Mouse (Mus musculus) neural tube, embryonic 14.5 days (tissue): ENCODE results near the gene Htra3. TPM values are rescaled to one million over a fixed set of nuclear protein-coding genes. Genes with fewer than 3 reads are reported as not detected.

ENCODE experiments used
- ATAC-seq: fragments of 200-750 bp; cut with Nextera tagmentation; 2 replicates; pipeline ENCODE4 v1.8.0; 2017; ENCODE audit warnings: low read depth, mild to moderate bottlenecking, moderate TSS enrichment, moderate library complexity
- H3K27ac ChIP-seq: fragments of 300-500 bp; sonication (generic); 2 replicates; pipeline ENCODE4 v1.5.1; 2014; ENCODE audit warnings: low read depth, mild to moderate bottlenecking, control low read depth, low read length, moderate library complexity, mixed read lengths
- H3K27me3 ChIP-seq: fragments of 300-500 bp; sonication (generic); 2 replicates; pipeline ENCODE4 v1.6.1; 2014; ENCODE audit warnings: low read length; ENCODE audit not compliant: control insufficient read depth, insufficient read depth
- H3K36me3 ChIP-seq: fragments of 300-500 bp; sonication (generic); 2 replicates; pipeline ENCODE4 v1.6.1; 2014; ENCODE audit warnings: low read length, mixed read lengths; ENCODE audit not compliant: control insufficient read depth, insufficient read depth
- H3K4me1 ChIP-seq: fragments of 300-500 bp; sonication (generic); 2 replicates; pipeline ENCODE4 v1.6.1; 2014; ENCODE audit warnings: low read length; ENCODE audit not compliant: control insufficient read depth, insufficient read depth
- H3K4me2 ChIP-seq: fragments of 300-500 bp; sonication (generic); 2 replicates; pipeline ENCODE4 v1.6.1; 2014; ENCODE audit warnings: mild to moderate bottlenecking, low read depth, low read length, control low read depth
- H3K4me3 ChIP-seq: fragments of 300-500 bp; sonication (generic); 2 replicates; pipeline ENCODE4 v1.5.1; 2014; ENCODE audit warnings: low read depth, low read length, control low read depth, mixed read lengths
- H3K9ac ChIP-seq: fragments of 300-500 bp; sonication (generic); replicated peaks from 2 replicates; pipeline ENCODE4 v1.6.1; 2014; ENCODE audit warnings: low read depth, mild to moderate bottlenecking, control low read depth, low read length, mixed read lengths
- H3K9me3 ChIP-seq: fragments of 300-500 bp; sonication (generic); 2 replicates; pipeline ENCODE4 v1.6.1; 2016; ENCODE audit warnings: low read length; ENCODE audit not compliant: control insufficient read depth
- WGBS: fragments of 180-500 bp; shearing (Covaris S2); extraction: QIAGEN DNeasy Blood & Tissue Kit; methylation state at CpG from one replicate; pipeline ENCODE4 v1.1.7; 2014; 5-methylcytosine and 5-hydroxymethylcytosine counted together
- polyA plus RNA-seq: library from polyadenylated mRNA; unstranded; fragments of >200 nt; fragmentation: Nextera tagmentation; extraction: Ambion mirVana; gene quantifications from 2 replicates; pipeline ENCODE4 v1.2.1, GENCODE M21; 2014

Htra3 gene
- polyA plus RNA-seq, 1 experiment from 2014 or later: 12.6 TPM

- WGBS: 71% methylated on average over 9 of the region's 9 CpGs
- peak; percentile 41; the same call in 1 of the 2 replicates for ATAC-seq
- H3K4me1 ChIP-seq: no peaks in the 10 kb centered on the region
- no peak overlapping the region for H3K4me3 ChIP-seq
- H3K9me3 ChIP-seq: no peaks in the 10 kb centered on the region
- H3K27ac ChIP-seq: no peak overlapping the region
- H3K4me2 ChIP-seq: no peak overlapping the region
- no peaks in the 10 kb centered on the region for H3K27me3 ChIP-seq
- H3K9ac ChIP-seq: no peak overlapping the region
- H3K36me3 ChIP-seq: no peaks in the 10 kb centered on the region
Measured at GRCm38 (mm10) chr5:35671474-35671891, 8.1 kb downstream of the Htra3 start.

- H3K27me3 ChIP-seq: no peaks in the 10 kb centered on the region
- H3K9ac ChIP-seq: no peak overlapping the region
- 53% methylated on average over 6 of the region's 6 CpGs for WGBS
- H3K4me3 ChIP-seq: no peak overlapping the region
- H3K27ac ChIP-seq: no peak overlapping the region
- ATAC-seq: no peak
- no peak overlapping the region for H3K4me2 ChIP-seq
- no peaks in the 10 kb centered on the region for H3K36me3 ChIP-seq
- H3K9me3 ChIP-seq: no peaks in the 10 kb centered on the region
- H3K4me1 ChIP-seq: no peaks in the 10 kb centered on the region
Measured at GRCm38 (mm10) chr5:35670412-35670801, 9.2 kb downstream of the Htra3 start.

- Histone ChIP-seq H3K9ac (no peak overlapping the region), H3K4me2 (no peak overlapping the region), H3K27ac (no peak overlapping the region), H3K9me3 (no peaks in the 10 kb centered on the region), H3K4me3 (no peak overlapping the region), H3K27me3 (no peaks in the 10 kb centered on the region), H3K4me1 (no peaks in the 10 kb centered on the region), H3K36me3 (no peaks in the 10 kb centered on the region)
- no peak for ATAC-seq
- 41% methylated on average over 11 of the region's 11 CpGs for WGBS
Measured at GRCm38 (mm10) chr5:35669747-35670411, 9.7 kb downstream of the Htra3 start.

- H3K27ac ChIP-seq: no peak overlapping the region
- H3K4me1 ChIP-seq: no peaks in the 10 kb centered on the region; the same call in 1 of the 2 replicates
- WGBS: 95% methylated on average over 7 of the region's 7 CpGs
- no peaks in the 10 kb centered on the region for H3K36me3 ChIP-seq
- H3K9ac ChIP-seq: no peak overlapping the region
- no peaks in the 10 kb centered on the region for H3K27me3 ChIP-seq
- no peaks in the 10 kb centered on the region for H3K9me3 ChIP-seq
- H3K4me2 ChIP-seq: no peak overlapping the region
- ATAC-seq: no peak
- H3K4me3 ChIP-seq: no peak overlapping the region
Measured at GRCm38 (mm10) chr5:35666152-35666551, 13.4 kb downstream of the Htra3 start.

GRCm38 (mm10) chr5:35662021-35662545, 17.5 kb downstream of the Htra3 start:
- no peak overlapping the region for H3K4me3 ChIP-seq
- WGBS: 80% methylated on average over 9 of the region's 9 CpGs
- no peaks in the 10 kb centered on the region; the same call in 1 of the 2 replicates for H3K4me1 ChIP-seq
- no peak for ATAC-seq
- no peaks in the 10 kb centered on the region for H3K27me3 ChIP-seq
- H3K27ac ChIP-seq: no peak overlapping the region
- H3K9ac ChIP-seq: no peak overlapping the region
- H3K36me3 ChIP-seq: no peaks in the 10 kb centered on the region
- H3K4me2 ChIP-seq: no peak overlapping the region
- H3K9me3 ChIP-seq: no peaks in the 10 kb centered on the region

GRCm38 (mm10) chr5:35661210-35661609, 18.4 kb downstream of the Htra3 start:
- Histone ChIP-seq H3K36me3 (no peaks in the 10 kb centered on the region), H3K4me2 (no peak overlapping the region), H3K9ac (no peak overlapping the region), H3K4me1 (no peaks in the 10 kb centered on the region; the same call in 1 of the 2 replicates), H3K9me3 (no peaks in the 10 kb centered on the region), H3K27me3 (no peaks in the 10 kb centered on the region), H3K27ac (no peak overlapping the region), H3K4me3 (no peak overlapping the region)
- no peak for ATAC-seq
- WGBS: 78% methylated on average over 6 of the region's 6 CpGs

- no peaks in the 10 kb centered on the region; the same call in 1 of the 2 replicates for H3K4me1 ChIP-seq
- H3K27me3 ChIP-seq: no peaks in the 10 kb centered on the region
- no peak overlapping the region for H3K4me3 ChIP-seq
- ATAC-seq: no peak
- no peaks in the 10 kb centered on the region for H3K9me3 ChIP-seq
- no peak overlapping the region for H3K9ac ChIP-seq
- 61% methylated on average over 3 of the region's 3 CpGs for WGBS
- H3K4me2 ChIP-seq: no peak overlapping the region
- H3K36me3 ChIP-seq: no peaks in the 10 kb centered on the region
- no peak overlapping the region for H3K27ac ChIP-seq
Measured at GRCm38 (mm10) chr5:35659503-35659902, 20.1 kb downstream of the Htra3 start.

- Histone ChIP-seq H3K4me2 (no peak overlapping the region), H3K9me3 (no peaks in the 10 kb centered on the region), H3K27me3 (no peaks in the 10 kb centered on the region), H3K9ac (no peak overlapping the region), H3K4me1 (no peaks in the 10 kb centered on the region), H3K4me3 (no peak overlapping the region), H3K27ac (no peak overlapping the region), H3K36me3 (no peaks in the 10 kb centered on the region)
- WGBS: 90% methylated on average over 10 of the region's 10 CpGs
- no peak for ATAC-seq
Measured at GRCm38 (mm10) chr5:35655753-35656485, 23.7 kb downstream of the Htra3 start.

- no peaks in the 10 kb centered on the region for H3K27me3 ChIP-seq
- H3K27ac ChIP-seq: no peak overlapping the region
- WGBS: 76% methylated on average over 9 of the region's 9 CpGs
- H3K9me3 ChIP-seq: no peaks in the 10 kb centered on the region
- H3K4me2 ChIP-seq: no peak overlapping the region
- no peak overlapping the region for H3K9ac ChIP-seq
- ATAC-seq: no peak
- no peaks in the 10 kb centered on the region for H3K36me3 ChIP-seq
- no peaks in the 10 kb centered on the region for H3K4me1 ChIP-seq
- H3K4me3 ChIP-seq: no peak overlapping the region
Measured at GRCm38 (mm10) chr5:35653743-35654395, 25.7 kb downstream of the Htra3 start.
